Mouse (Mus musculus) lung, adult 2 months (tissue): Measurements from ENCODE around the gene Anapc5.

Source experiments
- CTCF ChIP-seq: fragments of 200-500 bp; IDR thresholded peaks from 2 replicates; pipeline ENCODE4 v1.5.1; 2011; ENCODE audit warnings: mild to moderate bottlenecking, low read length, control low read depth; ENCODE audit not compliant: insufficient read depth
- POLR2A ChIP-seq: fragments of 200-500 bp; IDR thresholded peaks from 2 replicates; pipeline ENCODE4 v1.6.1; 2011; ENCODE audit warnings: low read depth, mild to moderate bottlenecking, control low read depth, low read length, borderline replicate concordance; ENCODE audit errors: extremely low read depth

GRCm38 (mm10) chr5:122863053-122863452 lies 41.9 kb upstream of the Anapc5 start:
- no peak for TF ChIP-seq POLR2A
- TF ChIP-seq CTCF, result no peak
